Mouse (Mus musculus) adrenal gland, postnatal 25 days (tissue): ENCODE results near the gene Cdh23. TPM values are rescaled to one million over a fixed set of nuclear protein-coding genes. Genes with fewer than 3 reads are reported as not detected.

Source experiments
- DNase-seq: peaks from one replicate; pipeline ENCODE4 v3.0.0; 2021; ENCODE audit warnings: mixed read lengths
- total RNA-seq: library from RNA; stranded (reverse); gene quantifications from 2 replicates; pipeline ENCODE4 v1.2.3, GENCODE M21; 2021

Cdh23 gene
- total RNA-seq, 1 experiment from 2014 or later = 2.8 TPM

GRCm38 (mm10) chr10:60256088-60256487 is 440.2 kb downstream of the Cdh23 start:
- DNase-seq = no peak

Other genes with a start within 250 kb of the Cdh23 start
- 24.8 and 42.0 TPM in 2 replicates for gene Slc29a3, start 56.3 kb upstream of the Cdh23 start, total RNA-seq
- 5.5 and 8.0 TPM in 2 replicates for gene Unc5b, start 135.1 kb upstream of the Cdh23 start, total RNA-seq